ENCODE assay signal across 12 mouse cellular contexts in genomic region chr16:25220552-25220951, GRCm38 (mm10).
A peak's percentile ranks its signal among the peaks of the same experiment; 100 is the strongest.
DNase-seq lines count a peak whose midpoint lies in the region; ATAC-seq lines count a peak whose summit lies in the region.
"Had no signal": no experiment of that assay in that cellular context is flagged by ENCODE, and none has a peak within 500 bp of the region (broad histone marks: within the 10 kb centered on the region; RNA-seq: fewer than 3 reads in every experiment).

No protein-coding gene starts in this region.

- H3K4me3 ChIP-seq in brown adipose tissue, adult 24 weeks (ENCODE audit: insufficient read depth, low read depth, low read length): no peak overlapping the region
- H3K4me3 ChIP-seq in forebrain, embryonic 12.5 days (replicated peaks): no peak overlapping the region
- H3K4me3 ChIP-seq: embryonic facial prominence, embryonic 13.5 days; layer of hippocampus, adult 2 months had no signal

- H3K27me3 ChIP-seq in forebrain, embryonic 12.5 days: no peaks in the 10 kb centered on the region
- H3K27me3 ChIP-seq: embryonic facial prominence, embryonic 13.5 days had no signal

- peak overlapping the region; percentile 98 for H3K27ac ChIP-seq in brown adipose tissue, adult 24 weeks (replicated peaks; ENCODE audit: low read depth, low read length)
- H3K27ac ChIP-seq in forebrain, embryonic 12.5 days: no peak overlapping the region
- H3K27ac ChIP-seq: embryonic facial prominence, embryonic 13.5 days; hindbrain, embryonic 14.5 days; layer of hippocampus, adult 2 months; macrophage had no signal

- peak; percentile 5 to 7 for DNase-seq in thymus, adult 18-20 months
- DNase-seq in thymus, postnatal 25 days: no peak
- DNase-seq in kidney, adult 8-10 months: peak; percentile 44 to 69
- DNase-seq in right cerebral cortex, adult 2 months (ENCODE audit: low spot score in 2 of 2): no peak
- no peak for DNase-seq in cerebellum, postnatal 10 days
- DNase-seq: cerebellum, adult 11-12 months had no signal

- H3K9ac ChIP-seq in forebrain, embryonic 12.5 days: no peak overlapping the region
- H3K9ac ChIP-seq: embryonic facial prominence, embryonic 13.5 days; hindbrain, embryonic 14.5 days had no signal

- H3K9me3 ChIP-seq in forebrain, embryonic 12.5 days: no peaks in the 10 kb centered on the region
- H3K9me3 ChIP-seq: embryonic facial prominence, embryonic 13.5 days had no signal

- WGBS in forebrain, embryonic 12.5 days: 87% methylated on average over 6 of the region's 6 CpGs

- no peak overlapping the region for H3K4me2 ChIP-seq in forebrain, embryonic 12.5 days
- H3K4me2 ChIP-seq: embryonic facial prominence, embryonic 13.5 days; hindbrain, embryonic 14.5 days had no signal

- peaks cover 13% of the 10 kb centered on the region for H3K4me1 ChIP-seq in brown adipose tissue, adult 24 weeks (ENCODE audit: control insufficient read depth, insufficient read depth, insufficient read length, low read length)
- H3K4me1 ChIP-seq in forebrain, embryonic 12.5 days: no peaks in the 10 kb centered on the region
- H3K4me1 ChIP-seq: embryonic facial prominence, embryonic 13.5 days had no signal

- H3K36me3 ChIP-seq in forebrain, embryonic 12.5 days (replicated peaks): no peaks in the 10 kb centered on the region
- H3K36me3 ChIP-seq: embryonic facial prominence, embryonic 13.5 days had no signal

- no peak for ATAC-seq in forebrain, embryonic 12.5 days (ENCODE audit: low FRiP score)

Comparison
In these comparisons a context has a peak if more than half of its experiments do, and no peak if none do; other contexts are left out.
1. DNase-seq: peak in thymus, adult 18-20 months (2 of 2) and kidney, adult 8-10 months (2 of 2); none in thymus, postnatal 25 days (single experiment), right cerebral cortex, adult 2 months (0 of 2) and cerebellum, postnatal 10 days (0 of 2).